8 mouse cellular contexts compared by ENCODE assay signal in genomic region chr5:112242361-112242778, GRCm38 (mm10). TPM values are rescaled to one million over a fixed set of nuclear protein-coding genes. Genes with fewer than 3 reads are reported as not detected.
A peak's percentile ranks its signal among the peaks of the same experiment; 100 is the strongest.
DNase-seq lines count a peak whose midpoint lies in the region; ATAC-seq and TF ChIP-seq lines count a peak whose summit lies in the region.

No protein-coding gene starts in this region.

- no peaks in the 10 kb centered on the region for H3K9me3 ChIP-seq in neural tube, embryonic 13.5 days
- no peaks in the 10 kb centered on the region for H3K9me3 ChIP-seq in heart, postnatal 0 days (replicated peaks; ENCODE audit: control insufficient read depth, low read length)
- H3K9me3 ChIP-seq in liver, embryonic 11.5 days (ENCODE audit: control insufficient read depth, low read length): peaks cover 3% of the 10 kb centered on the region; the same call in 1 of the 2 replicates

- peaks cover 50% of the 10 kb centered on the region for H3K4me1 ChIP-seq in neural tube, embryonic 13.5 days (replicated peaks)
- H3K4me1 ChIP-seq in heart, postnatal 0 days (ENCODE audit: control insufficient read depth, insufficient read depth): peaks cover 11% of the 10 kb centered on the region
- H3K4me1 ChIP-seq in liver, embryonic 11.5 days (replicated peaks; ENCODE audit: control insufficient read depth, insufficient read depth, low read length): peaks cover 24% of the 10 kb centered on the region

- H3K4me2 ChIP-seq in neural tube, embryonic 13.5 days: no peak overlapping the region
- no peak overlapping the region for H3K4me2 ChIP-seq in heart, postnatal 0 days (ENCODE audit: low read depth, low read length)
- no peak overlapping the region for H3K4me2 ChIP-seq in liver, embryonic 11.5 days

- H3K27me3 ChIP-seq in neural tube, embryonic 13.5 days: no peaks in the 10 kb centered on the region
- peaks cover 15% of the 10 kb centered on the region for H3K27me3 ChIP-seq in heart, postnatal 0 days (ENCODE audit: control insufficient read depth, insufficient read depth, low read length)
- H3K27me3 ChIP-seq in liver, embryonic 11.5 days (replicated peaks; ENCODE audit: control insufficient read depth, insufficient read depth, low read length): peaks cover 9% of the 10 kb centered on the region

- no peak for TF ChIP-seq CTCF in heart, postnatal 0 days (IDR thresholded peaks at IDR 0.05; ENCODE audit: low read depth)

- TF ChIP-seq EP300 in heart, postnatal 0 days (IDR thresholded peaks at IDR 0.05; ENCODE audit: low read depth): no peak

- ATAC-seq in neural tube, embryonic 13.5 days (ENCODE audit: low read depth): no peak
- ATAC-seq in heart, postnatal 0 days (ENCODE audit: insufficient read depth, low read depth): no peak
- ATAC-seq in liver, embryonic 11.5 days (replicated peaks; ENCODE audit: low FRiP score): peak; percentile 65

- H3K36me3 ChIP-seq in neural tube, embryonic 13.5 days: no peaks in the 10 kb centered on the region
- no peaks in the 10 kb centered on the region for H3K36me3 ChIP-seq in heart, postnatal 0 days (replicated peaks; ENCODE audit: control insufficient read depth, insufficient read depth, low read length)
- H3K36me3 ChIP-seq in liver, embryonic 11.5 days (ENCODE audit: control insufficient read depth, insufficient read depth, low read length): no peaks in the 10 kb centered on the region

- H3K9ac ChIP-seq in neural tube, embryonic 13.5 days: no peak overlapping the region
- H3K9ac ChIP-seq in heart, postnatal 0 days (replicated peaks; ENCODE audit: low read depth, low read length): no peak overlapping the region
- H3K9ac ChIP-seq in liver, embryonic 11.5 days (ENCODE audit: low read depth, low read length): no peak overlapping the region

- H3K27ac ChIP-seq in neural tube, embryonic 13.5 days (replicated peaks): peak overlapping the region; percentile 42; the same call in 1 of the 2 replicates
- H3K27ac ChIP-seq in heart, postnatal 0 days (ENCODE audit: low read depth): 0 out of 2 replicates have a peak overlapping the region, but pooled peaks have one; percentile 6
- peak overlapping the region; percentile 89 for H3K27ac ChIP-seq in liver, embryonic 11.5 days (ENCODE audit: low read depth, low read length)

- H3K4me3 ChIP-seq in neural tube, embryonic 13.5 days: no peak overlapping the region
- no peak overlapping the region for H3K4me3 ChIP-seq in heart, postnatal 0 days (ENCODE audit: low read depth, low read length)
- no peak overlapping the region for H3K4me3 ChIP-seq in liver, embryonic 11.5 days (ENCODE audit: low read depth, low read length)

- 50% methylated on average over 5 of the region's 5 CpGs for WGBS in neural tube, embryonic 13.5 days
- 59% methylated on average over 5 of the region's 5 CpGs for WGBS in heart, postnatal 0 days
- 36% methylated on average over 5 of the region's 5 CpGs for WGBS in liver, embryonic 11.5 days

- DNase-seq in neural tube, embryonic 10.5 days (ENCODE audit: extremely low spot score, low spot score): no peak
- no peak for DNase-seq in heart, postnatal 0 days (ENCODE audit: low spot score)
- no peak for DNase-seq in liver, embryonic 11.5 days (ENCODE audit: low spot score)
- DNase-seq in spleen, postnatal 36 days (ENCODE audit: low spot score in 2 of 2): peak; percentile 76
- no peak for DNase-seq in cerebellum, postnatal 4 days (ENCODE audit: low spot score in 2 of 2)
- DNase-seq in adipocyte (ENCODE audit: low spot score): no peak
- no peak for DNase-seq in frontal cortex, postnatal 10 days (ENCODE audit: low spot score in 2 of 2)

RNA-seq across cellular contexts. Expression of gene Cryba4, which starts 9.9 kb away (rescaled TPM):
- 3.4 and 4.0 TPM in 2 replicates for polyA plus RNA-seq in neural tube, embryonic 13.5 days (2015; fragmentation: Nextera tagmentation; extraction: Ambion mirVana)
- 0.39 and 1.6 TPM in 2 replicates for total RNA-seq in heart, postnatal 0 days (2014; rRNA removed; ENCODE audit: low replicate concordance)
- polyA plus RNA-seq in heart, postnatal 0 days (2015; fragmentation: Nextera tagmentation; extraction: Ambion mirVana): 3.7 and 4.1 TPM in 2 replicates
- polyA plus RNA-seq in liver, embryonic 11.5 days (2014; fragmentation: Nextera tagmentation; extraction: Ambion mirVana): 0.84 and 1.3 TPM in 2 replicates

RNA-seq across cellular contexts. Expression of gene Crybb1, which starts 13.2 kb away (rescaled TPM):
- 4.5 and 7.6 TPM in 2 replicates for polyA plus RNA-seq in neural tube, embryonic 13.5 days (2015; fragmentation: Nextera tagmentation; extraction: Ambion mirVana)
- not detected in 2 replicates for total RNA-seq in heart, postnatal 0 days (2014; rRNA removed; ENCODE audit: low replicate concordance)
- 0.26 and 0.54 TPM in 2 replicates for polyA plus RNA-seq in heart, postnatal 0 days (2015; fragmentation: Nextera tagmentation; extraction: Ambion mirVana)
- polyA plus RNA-seq in liver, embryonic 11.5 days (2014; fragmentation: Nextera tagmentation; extraction: Ambion mirVana): 0.31 and 0.45 TPM in 2 replicates

RNA-seq across cellular contexts. Expression of gene Tpst2, which starts 34.1 kb away (rescaled TPM):
- 28.9 and 29.5 TPM in 2 replicates for polyA plus RNA-seq in neural tube, embryonic 13.5 days (2015; fragmentation: Nextera tagmentation; extraction: Ambion mirVana)
- 86.1 and 96.0 TPM in 2 replicates for total RNA-seq in heart, postnatal 0 days (2014; rRNA removed; ENCODE audit: low replicate concordance)
- 42.9 and 43.8 TPM in 2 replicates for polyA plus RNA-seq in heart, postnatal 0 days (2015; fragmentation: Nextera tagmentation; extraction: Ambion mirVana)
- polyA plus RNA-seq in liver, embryonic 11.5 days (2014; fragmentation: Nextera tagmentation; extraction: Ambion mirVana): 66.0 and 66.7 TPM in 2 replicates

Comparison
In these comparisons a context has a peak if more than half of its experiments do, and no peak if none do; other contexts are left out.
1. H3K27ac ChIP-seq: peak in every context shown above with its lines; median percentile 89 in liver, embryonic 11.5 days; 42 in neural tube, embryonic 13.5 days; 6 in heart, postnatal 0 days.
2. DNase-seq: peak in spleen, postnatal 36 days (2 of 2); none in neural tube, embryonic 10.5 days (single experiment), heart, postnatal 0 days (single experiment), liver, embryonic 11.5 days (single experiment), cerebellum, postnatal 4 days (0 of 2), adipocyte (single experiment) and frontal cortex, postnatal 10 days (0 of 2).